Mouse (Mus musculus) erythroblast, embryonic 14.5 days (primary cell): ENCODE results near the gene Mmd2.

Source experiments
- GATA1 ChIP-seq: IDR thresholded peaks from 2 replicates; pipeline ENCODE4 v1.6.1; 2012; ENCODE audit warnings: low read length, inconsistent platforms, mixed read lengths
- TAL1 ChIP-seq: IDR thresholded peaks from 3 replicates; pipeline ENCODE4 v1.6.1; 2012; ENCODE audit warnings: low read length, inconsistent platforms, mixed read lengths

GRCm38 (mm10) chr5:142652266-142652665 lies 43.7 kb upstream of the Mmd2 start:
- no peak for TF ChIP-seq GATA1
- no peak for TF ChIP-seq TAL1
